Mouse (Mus musculus) liver, adult 2 months (tissue): ENCODE results near the gene 1110065P20Rik.

Experiments used
- CTCF ChIP-seq: fragments of 200-500 bp; IDR thresholded peaks from 2 replicates; pipeline ENCODE4 v1.5.1; 2011; ENCODE audit warnings: low read depth, low read length, control low read depth
- POLR2A ChIP-seq: fragments of 200-500 bp; IDR thresholded peaks from 2 replicates; pipeline ENCODE4 v1.6.1; 2011; ENCODE audit warnings: low read length, control low read depth; ENCODE audit not compliant: insufficient read depth; ENCODE audit errors: extremely low read depth

GRCm38 (mm10) chr4:124840998-124841397, 10.0 kb downstream of the 1110065P20Rik start:
- no peak for TF ChIP-seq POLR2A
- TF ChIP-seq CTCF, result peak; percentile 34; the same call in 1 of the 2 replicates
